Mouse (Mus musculus) brown adipose tissue, adult 24 weeks (tissue): Measurements from ENCODE around the gene Fos. TPM values are rescaled to one million over a fixed set of nuclear protein-coding genes. Genes with fewer than 3 reads are reported as not detected.

Experiments used
- H3K27ac ChIP-seq: fragments of 200-500 bp; replicated peaks from 2 replicates; pipeline ENCODE4 v1.5.1; 2012; ENCODE audit warnings: low read depth, mild to moderate bottlenecking, low read length
- H3K4me1 ChIP-seq: fragments of 200-500 bp; 2 replicates; pipeline ENCODE4 v1.6.1; 2012; ENCODE audit warnings: low read length, mixed read lengths; ENCODE audit not compliant: control insufficient read depth, insufficient read depth, insufficient read length
- H3K4me3 ChIP-seq: fragments of 200-500 bp; 2 replicates; pipeline ENCODE4 v1.5.1; 2012; ENCODE audit warnings: low read depth, mild to moderate bottlenecking, low read length, moderate library complexity; ENCODE audit not compliant: insufficient read depth
- polyA plus RNA-seq: library from polyadenylated mRNA; stranded (reverse); fragments of >200 nt; gene quantifications from 2 replicates; pipeline ENCODE4 v1.2.4, GENCODE M21; 2012; ENCODE audit not compliant: missing spikeins, insufficient read depth, insufficient read length

Gene Fos
- polyA plus RNA-seq, 1 experiment: 154 TPM

GRCm38 (mm10) chr12:85474298-85475231 is 875 bp downstream of the Fos start:
- Histone ChIP-seq H3K27ac (peak overlapping the region; percentile 87), H3K4me3 (peak overlapping the region; percentile 91), H3K4me1 (0 out of 2 replicates have a peak, but pooled peaks cover 3% of the 10 kb centered on the region)

GRCm38 (mm10) chr12:85475232-85475919 is 1.7 kb downstream of the Fos start:
- Histone ChIP-seq H3K4me1 (0 out of 2 replicates have a peak, but pooled peaks cover 3% of the 10 kb centered on the region), H3K4me3 (peak overlapping the region; percentile 91), H3K27ac (no peak overlapping the region)

GRCm38 (mm10) chr12:85475920-85476828 is 2.5 kb downstream of the Fos start:
- Histone ChIP-seq H3K4me3 (no peak overlapping the region), H3K4me1 (0 out of 2 replicates have a peak, but pooled peaks cover 3% of the 10 kb centered on the region), H3K27ac (no peak overlapping the region)

- Histone ChIP-seq H3K4me1 (no peaks in the 10 kb centered on the region), H3K27ac (no peak overlapping the region), H3K4me3 (no peak overlapping the region)
These were observed 3.5 kb downstream of the Fos start for GRCm38 (mm10) chr12:85477219-85477618.

GRCm38 (mm10) chr12:85477804-85478203 is 4.1 kb downstream of the Fos start:
- no peak overlapping the region for H3K4me3 ChIP-seq
- no peak overlapping the region for H3K27ac ChIP-seq
- H3K4me1 ChIP-seq: no peaks in the 10 kb centered on the region

- Histone ChIP-seq H3K27ac (no peak overlapping the region), H3K4me3 (no peak overlapping the region), H3K4me1 (no peaks in the 10 kb centered on the region)
These were observed 5.0 kb downstream of the Fos start for GRCm38 (mm10) chr12:85478696-85479095.

- Histone ChIP-seq H3K4me3 (no peak overlapping the region), H3K4me1 (no peaks in the 10 kb centered on the region), H3K27ac (no peak overlapping the region)
These were observed 5.5 kb downstream of the Fos start for GRCm38 (mm10) chr12:85479190-85479589.

GRCm38 (mm10) chr12:85483155-85483554 is 9.5 kb downstream of the Fos start:
- Histone ChIP-seq H3K4me3 (no peak overlapping the region), H3K4me1 (no peaks in the 10 kb centered on the region), H3K27ac (no peak overlapping the region)

GRCm38 (mm10) chr12:85484655-85485054 is 11.0 kb downstream of the Fos start:
- no peaks in the 10 kb centered on the region for H3K4me1 ChIP-seq
- H3K4me3 ChIP-seq: no peak overlapping the region
- H3K27ac ChIP-seq: no peak overlapping the region

- Histone ChIP-seq H3K4me1 (no peaks in the 10 kb centered on the region), H3K27ac (peak overlapping the region; percentile 84), H3K4me3 (peak overlapping the region; percentile 90)
These were observed 12.4 kb downstream of the Fos start for GRCm38 (mm10) chr12:85485890-85486765.

- H3K27ac ChIP-seq: peak overlapping the region; percentile 84
- peak overlapping the region; percentile 90 for H3K4me3 ChIP-seq
- no peaks in the 10 kb centered on the region for H3K4me1 ChIP-seq
These were observed 13.0 kb downstream of the Fos start for GRCm38 (mm10) chr12:85486766-85487069.

GRCm38 (mm10) chr12:85487545-85488141 is 14.0 kb downstream of the Fos start:
- Histone ChIP-seq H3K4me1 (no peaks in the 10 kb centered on the region), H3K4me3 (peak overlapping the region; percentile 90), H3K27ac (no peak overlapping the region)

- no peaks in the 10 kb centered on the region for H3K4me1 ChIP-seq
- no peak overlapping the region for H3K27ac ChIP-seq
- no peak overlapping the region for H3K4me3 ChIP-seq
These were observed 15.7 kb downstream of the Fos start for GRCm38 (mm10) chr12:85489232-85489886.
